Comparison of ENCODE assay signal across 9 mouse cellular contexts in the genomic region with DNA sequence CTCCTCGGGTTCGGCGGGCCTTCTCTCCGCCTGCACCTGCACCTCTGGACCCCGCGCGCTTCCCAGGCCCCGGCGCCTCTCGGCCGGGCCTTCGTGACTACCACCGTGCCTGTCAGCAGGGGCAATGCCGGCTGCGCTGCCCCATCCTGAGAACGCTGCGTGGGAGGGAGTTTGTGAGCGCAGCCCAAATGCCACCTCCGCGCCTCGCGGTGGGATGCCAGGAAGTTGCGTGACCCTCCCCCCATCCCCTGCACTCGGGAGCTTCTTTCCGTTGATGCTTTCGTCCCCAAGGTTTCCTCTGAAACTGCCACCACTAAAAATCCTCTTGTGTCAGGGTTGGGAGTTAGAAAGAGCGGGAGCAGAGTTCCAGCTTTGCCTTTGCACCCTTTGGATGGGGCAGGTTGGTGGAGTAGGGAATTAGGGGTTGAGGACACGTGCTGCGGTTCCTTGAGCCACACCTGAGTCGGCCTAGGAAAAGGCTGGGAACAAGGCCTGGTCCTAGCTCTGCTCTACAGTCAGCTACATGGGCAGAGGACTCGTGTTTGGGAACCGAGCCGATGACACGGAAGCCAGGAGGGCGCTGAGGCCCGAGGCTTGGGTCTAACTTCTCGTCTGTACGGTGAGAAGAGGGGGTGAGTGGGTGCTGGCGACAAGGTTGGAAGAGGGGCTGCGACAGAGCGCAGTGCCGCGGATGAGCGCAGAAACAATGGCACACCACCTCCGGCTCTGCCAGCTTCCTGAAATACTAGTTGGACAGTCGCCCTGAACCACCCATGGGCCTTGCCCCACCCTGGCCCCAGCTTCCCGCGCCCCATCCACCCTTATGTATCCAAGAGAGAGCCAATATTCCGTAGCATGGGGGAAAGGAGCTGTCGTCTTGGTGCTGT. TPM values are rescaled to one million over a fixed set of nuclear protein-coding genes. Genes with fewer than 3 reads are reported as not detected.
A peak's percentile ranks its signal among the peaks of the same experiment; 100 is the strongest.
DNase-seq lines count a peak whose midpoint lies in the region; ATAC-seq lines count a peak whose summit lies in the region.
"Had no signal": no experiment of that assay in that cellular context is flagged by ENCODE, and none has a peak within 500 bp of the region (broad histone marks: within the 10 kb centered on the region; RNA-seq: fewer than 3 reads in every experiment).

No protein-coding gene starts in this region.

- peak; percentile 40; the same call in 1 of the 2 replicates for ATAC-seq in liver, embryonic 11.5 days (replicated peaks; ENCODE audit: low FRiP score)
- peak; percentile 54 for ATAC-seq in embryonic facial prominence, embryonic 14.5 days (ENCODE audit: low read depth)
- peak; percentile 37 for ATAC-seq in limb, embryonic 13.5 days (ENCODE audit: low FRiP score, low read depth)
- ATAC-seq in neural tube, embryonic 15.5 days (ENCODE audit: low FRiP score) = peak; percentile 52

- H3K27me3 ChIP-seq in liver, embryonic 11.5 days (replicated peaks; ENCODE audit: control insufficient read depth, insufficient read depth, low read length) = peaks cover 94% of the 10 kb centered on the region
- H3K27me3 ChIP-seq in embryonic facial prominence, embryonic 14.5 days (replicated peaks; ENCODE audit: control insufficient read depth, insufficient read depth, low read length) = peaks cover 93% of the 10 kb centered on the region
- H3K27me3 ChIP-seq in limb, embryonic 13.5 days = peaks cover 88% of the 10 kb centered on the region
- peaks cover 53% of the 10 kb centered on the region for H3K27me3 ChIP-seq in neural tube, embryonic 15.5 days (replicated peaks)

- H3K4me2 ChIP-seq in liver, embryonic 11.5 days = peak overlapping the region; percentile 66
- peak overlapping the region; percentile 67 for H3K4me2 ChIP-seq in embryonic facial prominence, embryonic 14.5 days (ENCODE audit: low read depth, low read length)
- peak overlapping the region; percentile 73 for H3K4me2 ChIP-seq in limb, embryonic 13.5 days (replicated peaks)
- peak overlapping the region; percentile 57 for H3K4me2 ChIP-seq in neural tube, embryonic 15.5 days

- no peak overlapping the region for H3K27ac ChIP-seq in liver, embryonic 11.5 days (ENCODE audit: low read depth, low read length)
- peak overlapping the region; percentile 71 for H3K27ac ChIP-seq in embryonic facial prominence, embryonic 14.5 days (replicated peaks; ENCODE audit: low read depth, low read length)
- no peak overlapping the region for H3K27ac ChIP-seq in limb, embryonic 13.5 days
- peak overlapping the region; percentile 76 for H3K27ac ChIP-seq in neural tube, embryonic 15.5 days (replicated peaks)
- H3K27ac ChIP-seq: macrophage had no signal

- no peak for DNase-seq in liver, embryonic 11.5 days (ENCODE audit: low spot score)
- DNase-seq in liver = no peak
- DNase-seq in embryonic facial prominence, embryonic 14.5 days (ENCODE audit: low spot score) = no peak
- no peak for DNase-seq in frontal cortex, postnatal 25 days (ENCODE audit: low spot score in 2 of 2)
- no peak for DNase-seq in urinary bladder, adult 2 months (ENCODE audit: low spot score)
- DNase-seq in layer of hippocampus, adult 9-10 months (ENCODE audit: low spot score) = no peak

- peak overlapping the region; percentile 40 for H3K4me3 ChIP-seq in liver, embryonic 11.5 days (ENCODE audit: low read depth, low read length)
- H3K4me3 ChIP-seq in embryonic facial prominence, embryonic 14.5 days (ENCODE audit: low read depth, low read length) = peak overlapping the region; percentile 47
- H3K4me3 ChIP-seq in limb, embryonic 13.5 days = peak overlapping the region; percentile 44
- peak overlapping the region; percentile 44 for H3K4me3 ChIP-seq in neural tube, embryonic 15.5 days (replicated peaks)

- no peak overlapping the region for H3K9ac ChIP-seq in liver, embryonic 11.5 days (ENCODE audit: low read depth, low read length)
- H3K9ac ChIP-seq in embryonic facial prominence, embryonic 14.5 days (ENCODE audit: low read depth, low read length) = peak overlapping the region; percentile 44
- H3K9ac ChIP-seq in limb, embryonic 13.5 days = no peak overlapping the region
- H3K9ac ChIP-seq in neural tube, embryonic 15.5 days (replicated peaks) = peak overlapping the region; percentile 10; the same call in 1 of the 2 replicates

- no peaks in the 10 kb centered on the region for H3K36me3 ChIP-seq in liver, embryonic 11.5 days (ENCODE audit: control insufficient read depth, insufficient read depth, low read length)
- H3K36me3 ChIP-seq in embryonic facial prominence, embryonic 14.5 days (ENCODE audit: control insufficient read depth, insufficient read depth, low read length) = no peaks in the 10 kb centered on the region
- no peaks in the 10 kb centered on the region for H3K36me3 ChIP-seq in limb, embryonic 13.5 days
- no peaks in the 10 kb centered on the region for H3K36me3 ChIP-seq in neural tube, embryonic 15.5 days

- no peaks in the 10 kb centered on the region for H3K9me3 ChIP-seq in liver, embryonic 11.5 days (ENCODE audit: control insufficient read depth, low read length)
- H3K9me3 ChIP-seq in embryonic facial prominence, embryonic 14.5 days (ENCODE audit: control insufficient read depth, low read length) = no peaks in the 10 kb centered on the region
- no peaks in the 10 kb centered on the region for H3K9me3 ChIP-seq in limb, embryonic 13.5 days
- H3K9me3 ChIP-seq in neural tube, embryonic 15.5 days (replicated peaks) = no peaks in the 10 kb centered on the region

- peaks cover 4% of the 10 kb centered on the region; the same call in 1 of the 2 replicates for H3K4me1 ChIP-seq in liver, embryonic 11.5 days (replicated peaks; ENCODE audit: control insufficient read depth, insufficient read depth, low read length)
- no peaks in the 10 kb centered on the region for H3K4me1 ChIP-seq in embryonic facial prominence, embryonic 14.5 days (ENCODE audit: control insufficient read depth, insufficient read depth, low read length)
- H3K4me1 ChIP-seq in limb, embryonic 13.5 days = peaks cover 27% of the 10 kb centered on the region
- H3K4me1 ChIP-seq in neural tube, embryonic 15.5 days = peaks cover 36% of the 10 kb centered on the region

- 3% methylated on average over 50 of the region's 50 CpGs for WGBS in liver, embryonic 11.5 days
- WGBS in embryonic facial prominence, embryonic 14.5 days = 1% methylated on average over 43 of the region's 50 CpGs
- WGBS in limb, embryonic 13.5 days = under 1% methylated on average over 50 of the region's 50 CpGs
- 1% methylated on average over 50 of the region's 50 CpGs for WGBS in neural tube, embryonic 15.5 days

RNA-seq across cellular contexts. Expression of gene Sox2, which starts 1.1 kb away (rescaled TPM):
- 0.48 and 0.55 TPM in 2 replicates for polyA plus RNA-seq in liver, embryonic 11.5 days (2014; fragmentation: Nextera tagmentation; extraction: Ambion mirVana)
- polyA plus RNA-seq in embryonic facial prominence, embryonic 14.5 days (2014; fragmentation: Nextera tagmentation; extraction: Ambion mirVana) = 4.3 and 5.1 TPM in 2 replicates
- 0.29 and 0.47 TPM in 2 replicates for polyA plus RNA-seq in limb, embryonic 13.5 days (2015; fragmentation: Nextera tagmentation; extraction: Ambion mirVana)
- 11.1 and 13.4 TPM in 2 replicates for polyA plus RNA-seq in neural tube, embryonic 15.5 days (2015; fragmentation: Nextera tagmentation; extraction: Ambion mirVana)
- polyA plus RNA-seq in urinary bladder, adult 2 months (2012; rRNA removed) = 1.4 and 1.9 TPM in 2 replicates
- polyA plus RNA-seq: macrophage had no signal

Comparison
In these comparisons a context has a peak if more than half of its experiments do, and no peak if none do; other contexts are left out.
1. H3K27ac ChIP-seq: peak in embryonic facial prominence, embryonic 14.5 days (single experiment) and neural tube, embryonic 15.5 days (single experiment); none in liver, embryonic 11.5 days (single experiment) and limb, embryonic 13.5 days (single experiment).
2. H3K9ac ChIP-seq: peak in embryonic facial prominence, embryonic 14.5 days (single experiment) and neural tube, embryonic 15.5 days (single experiment); none in liver, embryonic 11.5 days (single experiment) and limb, embryonic 13.5 days (single experiment).
3. Peak in every context shown above with its lines, with median percentiles within 50 percentile points of each other: ATAC-seq, H3K4me2 ChIP-seq and H3K4me3 ChIP-seq.